Mouse (Mus musculus): ENCODE data around the gene Pip5k1c. TPM values are rescaled to one million over a fixed set of nuclear protein-coding genes. Genes with fewer than 3 reads are reported as not detected.

Pip5k1c gene
- total RNA-seq, 2 experiments from 2014 or later, result 9.6 to 10.8 TPM

DNA sequence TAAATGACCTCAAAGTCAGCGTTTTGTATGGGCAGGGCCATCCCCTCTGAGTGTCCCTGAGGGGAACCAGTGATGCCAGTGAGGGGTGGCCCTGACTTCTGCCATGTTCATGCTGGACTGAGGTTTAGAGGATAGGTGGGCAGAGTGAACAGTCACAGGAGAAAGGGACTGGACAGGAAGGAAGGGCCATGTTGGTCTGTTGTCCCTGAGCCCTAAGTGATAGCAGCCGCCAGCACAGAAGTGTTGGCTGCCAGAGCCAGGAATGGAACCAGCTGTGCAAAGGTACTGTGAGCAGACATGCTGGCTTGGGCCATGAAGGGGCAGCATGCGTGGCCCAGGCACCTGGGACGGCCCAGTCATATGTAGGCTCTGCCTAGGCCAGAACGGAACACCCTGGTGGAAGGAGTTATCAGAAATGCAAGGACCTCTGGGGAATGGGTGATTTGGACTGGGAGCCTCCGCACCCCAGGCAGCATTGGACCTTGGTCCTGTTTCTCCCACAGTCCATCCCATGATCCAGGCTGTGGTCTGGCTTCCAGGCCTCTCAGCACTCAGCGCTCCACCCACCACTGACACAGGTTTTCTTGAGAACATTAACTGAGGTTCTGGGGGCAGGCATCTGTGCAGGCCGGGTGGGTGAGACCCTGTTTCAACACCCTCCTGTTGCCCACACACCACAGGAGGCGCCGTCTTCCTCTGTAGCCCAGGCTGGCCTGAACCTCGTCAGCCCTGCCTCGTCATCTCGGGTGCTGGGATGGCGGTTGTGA, 7.0 kb downstream of the Pip5k1c start:
- ATAC-seq (replicated peaks; ENCODE audit: low FRiP score, poor library complexity, severe bottlenecking), result no peak

DNA sequence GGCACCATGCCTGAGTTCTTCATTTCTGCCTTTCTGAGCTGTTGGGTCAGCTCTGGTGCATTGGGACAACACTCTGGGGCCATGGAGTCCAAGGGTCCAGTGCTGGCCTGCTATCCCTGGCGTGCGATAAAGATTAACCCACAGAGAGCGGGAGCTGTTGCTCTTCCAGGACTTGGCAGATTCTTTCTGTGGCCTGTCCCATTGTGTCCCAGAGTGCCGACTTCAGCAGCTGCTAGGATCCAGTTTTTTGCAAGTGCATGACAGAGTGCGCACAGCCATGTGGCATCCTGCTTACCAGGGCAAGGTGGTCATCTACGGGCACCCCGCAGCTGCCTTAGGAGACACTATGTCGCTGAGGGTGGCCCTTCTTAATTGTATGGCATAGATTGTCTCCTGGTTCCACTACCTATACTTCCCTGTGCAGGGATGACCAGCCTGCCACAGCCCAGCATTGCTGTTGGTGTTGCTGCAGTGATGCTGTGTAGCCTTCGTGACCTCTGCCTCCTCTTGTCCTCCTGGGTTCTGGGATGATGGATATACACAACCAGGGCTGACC, 7.7 kb downstream of the Pip5k1c start:
- ATAC-seq (replicated peaks; ENCODE audit: low FRiP score, poor library complexity, severe bottlenecking), result no peak

DNA sequence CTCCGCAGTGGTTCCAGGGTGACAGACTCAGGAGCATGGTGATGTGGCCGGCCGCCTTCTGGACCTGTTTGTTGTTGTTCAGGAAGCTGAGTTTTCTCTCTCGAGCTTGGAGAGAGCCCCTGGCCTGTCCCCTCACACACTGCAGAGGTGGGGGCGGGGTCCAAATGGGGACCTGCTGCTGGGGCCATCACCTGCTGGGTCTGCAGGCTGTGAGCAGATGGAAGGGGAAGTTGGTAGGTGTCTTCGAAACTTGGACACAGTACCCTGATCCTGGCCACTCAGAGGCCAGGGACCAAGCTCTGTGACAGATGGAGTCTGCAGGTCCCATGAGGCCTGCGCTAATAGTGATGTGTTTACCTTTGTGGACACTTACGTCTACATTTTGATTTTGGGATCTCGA, 8.6 kb downstream of the Pip5k1c start:
- no peak for ATAC-seq (replicated peaks; ENCODE audit: low FRiP score, poor library complexity, severe bottlenecking)

DNA sequence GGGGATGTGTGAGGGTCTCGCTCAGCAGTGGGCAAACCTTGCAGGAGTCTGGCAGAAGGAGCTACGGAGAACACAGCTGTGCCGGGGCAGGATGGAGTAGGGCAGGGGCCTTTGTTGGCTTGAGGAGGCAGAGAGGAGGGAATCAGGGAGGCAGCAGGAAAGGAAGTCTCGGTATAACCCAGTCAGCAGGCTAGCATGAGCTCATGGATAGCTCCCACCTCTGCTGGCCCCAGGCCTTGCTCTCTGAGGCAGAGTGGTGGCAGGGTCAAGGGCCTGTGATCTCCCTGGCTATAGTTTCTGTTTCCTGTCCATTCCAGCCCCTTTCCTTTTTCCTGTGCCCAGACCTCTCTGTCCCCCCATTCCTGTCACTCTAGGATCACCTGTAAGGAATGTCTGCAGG, 9.5 kb downstream of the Pip5k1c start:
- no peak for ATAC-seq (replicated peaks; ENCODE audit: low FRiP score, poor library complexity, severe bottlenecking)

DNA sequence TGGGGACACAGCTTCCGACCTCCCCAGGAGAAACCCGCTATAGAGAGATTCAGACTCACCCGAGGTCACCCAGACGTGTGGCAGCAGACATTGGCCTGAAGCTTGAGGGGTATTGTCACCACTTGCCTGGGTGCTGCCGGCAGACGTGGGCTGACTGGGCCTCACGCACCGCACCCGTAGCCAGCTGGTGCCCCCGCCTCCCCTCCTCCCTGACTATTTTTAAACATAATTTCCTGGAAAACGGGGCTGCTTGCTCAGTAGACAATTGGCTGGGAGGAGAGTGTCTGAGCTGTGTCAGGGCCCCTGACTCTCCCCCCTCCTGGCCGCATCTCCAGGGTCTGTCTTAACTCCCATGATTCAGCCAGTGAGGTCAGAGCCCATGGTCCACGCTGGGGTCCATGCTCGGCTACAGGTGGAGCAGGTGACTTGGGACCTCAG, 10.0 kb downstream of the Pip5k1c start:
- no peak for ATAC-seq (replicated peaks; ENCODE audit: low FRiP score, poor library complexity, severe bottlenecking)

DNA sequence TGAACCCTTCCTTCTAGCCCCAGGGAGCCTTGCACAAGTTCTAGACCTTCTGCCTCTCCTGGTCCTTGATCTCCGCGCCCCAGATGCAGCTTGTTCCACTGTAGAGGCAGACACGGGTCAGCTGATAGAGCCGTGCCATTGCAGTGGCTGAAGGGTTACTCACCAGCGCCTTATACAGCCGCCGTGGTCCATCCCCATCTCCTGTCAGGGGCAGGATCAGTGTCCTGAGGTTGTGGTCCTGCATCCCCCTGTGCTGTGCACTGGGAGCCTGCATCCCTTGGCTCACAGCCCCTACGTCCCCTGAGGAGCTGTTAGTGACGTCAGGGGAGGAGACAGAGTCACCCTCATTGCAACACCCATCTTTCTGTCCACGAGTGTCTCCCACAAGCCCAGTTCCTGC, 10.5 kb downstream of the Pip5k1c start:
- no peak for ATAC-seq (replicated peaks; ENCODE audit: low FRiP score, poor library complexity, severe bottlenecking)

DNA sequence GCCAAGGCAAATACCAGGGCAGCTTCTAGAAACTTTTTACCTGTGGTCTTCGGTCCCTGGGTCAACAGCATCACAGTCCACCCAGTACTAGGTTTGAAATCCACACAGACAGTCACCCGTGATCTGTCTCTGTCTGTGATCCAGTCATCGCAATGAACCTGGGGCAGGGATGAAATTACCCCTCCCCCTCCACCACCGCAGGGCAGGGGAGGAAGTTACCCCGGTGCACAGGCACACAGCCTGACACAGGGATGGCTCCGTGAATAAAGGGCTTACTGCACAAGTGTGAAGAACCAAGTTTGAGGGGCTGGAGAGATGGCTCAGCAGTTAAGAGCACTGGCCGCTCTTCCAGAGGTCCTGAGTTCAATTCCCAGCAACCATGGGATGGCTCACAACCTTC, 11.0 kb downstream of the Pip5k1c start:
- no peak for ATAC-seq (replicated peaks; ENCODE audit: low FRiP score, poor library complexity, severe bottlenecking)

DNA sequence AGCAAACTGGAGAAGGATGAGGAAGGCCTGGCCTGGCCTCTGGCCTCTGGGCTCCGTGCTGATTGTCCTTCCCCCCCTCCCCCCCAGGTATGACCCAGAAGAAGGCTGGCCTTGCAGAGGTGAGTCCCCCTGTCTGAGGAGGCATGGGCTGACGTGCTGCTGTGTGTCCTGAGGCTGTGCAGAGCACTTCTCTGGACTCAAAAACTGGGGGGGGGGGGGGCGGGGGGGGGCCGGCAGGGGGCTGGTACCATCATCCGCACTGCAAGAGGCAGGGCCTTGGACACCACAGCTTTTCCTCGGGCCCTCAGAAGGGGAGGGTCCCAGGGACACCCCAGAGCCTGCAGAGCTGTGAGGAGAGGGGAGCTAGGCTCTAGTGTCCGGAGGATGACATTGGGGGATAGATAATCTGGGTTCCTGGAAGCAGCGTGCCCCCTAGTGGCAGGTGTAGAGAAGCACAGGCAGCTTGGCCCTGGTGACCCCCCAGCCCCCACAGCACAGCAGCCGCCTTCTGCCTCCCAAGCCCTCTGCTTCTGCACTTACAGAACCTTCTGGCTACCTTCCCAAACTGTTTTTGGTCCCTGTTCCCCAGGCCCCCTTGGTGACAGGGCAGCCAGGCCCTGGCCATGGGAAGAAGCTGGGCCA, 12.0 kb downstream of the Pip5k1c start:
- ATAC-seq (replicated peaks; ENCODE audit: low FRiP score, poor library complexity, severe bottlenecking), result peak; percentile 66

DNA sequence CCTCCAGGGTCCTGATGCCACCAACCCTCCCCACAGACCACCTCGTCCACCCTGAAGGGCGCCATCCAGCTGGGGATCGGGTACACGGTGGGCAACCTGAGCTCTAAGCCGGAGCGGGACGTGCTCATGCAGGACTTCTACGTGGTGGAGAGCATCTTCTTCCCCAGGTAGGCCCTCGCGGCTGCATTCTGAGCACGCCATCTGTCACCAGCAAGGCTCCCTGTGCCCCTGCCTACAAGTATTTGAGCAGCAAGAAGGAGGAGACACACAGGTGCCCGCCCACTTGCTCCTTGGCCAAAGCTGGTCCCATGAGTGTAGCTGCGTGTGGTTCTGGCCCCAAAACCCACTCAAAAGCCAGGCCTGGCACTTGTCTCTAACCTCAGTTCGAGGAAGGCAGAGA, 12.9 kb downstream of the Pip5k1c start:
- no peak for ATAC-seq (replicated peaks; ENCODE audit: low FRiP score, poor library complexity, severe bottlenecking)

DNA sequence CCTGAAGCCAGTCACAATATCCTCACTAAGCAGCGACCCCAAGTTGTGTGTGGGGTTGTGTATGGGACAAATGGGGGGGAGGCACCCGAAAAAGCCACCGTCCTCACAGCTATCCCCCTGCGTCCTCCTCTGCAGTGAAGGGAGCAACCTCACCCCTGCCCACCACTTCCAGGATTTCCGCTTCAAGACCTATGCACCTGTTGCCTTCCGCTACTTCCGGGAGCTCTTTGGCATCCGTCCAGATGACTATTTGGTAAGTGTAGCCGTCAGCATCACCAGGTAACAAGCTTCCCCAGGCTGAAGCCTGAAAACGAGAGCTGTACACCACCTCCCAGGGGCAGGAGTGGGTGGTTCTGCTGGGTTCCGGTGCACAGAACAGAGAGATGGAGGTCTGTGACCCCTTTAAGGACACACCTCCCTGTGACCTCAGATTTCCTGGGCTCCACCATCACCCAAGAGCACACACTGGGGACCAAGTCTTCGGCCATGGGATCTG, 13.5 kb downstream of the Pip5k1c start:
- no peak for ATAC-seq (replicated peaks; ENCODE audit: low FRiP score, poor library complexity, severe bottlenecking)

DNA sequence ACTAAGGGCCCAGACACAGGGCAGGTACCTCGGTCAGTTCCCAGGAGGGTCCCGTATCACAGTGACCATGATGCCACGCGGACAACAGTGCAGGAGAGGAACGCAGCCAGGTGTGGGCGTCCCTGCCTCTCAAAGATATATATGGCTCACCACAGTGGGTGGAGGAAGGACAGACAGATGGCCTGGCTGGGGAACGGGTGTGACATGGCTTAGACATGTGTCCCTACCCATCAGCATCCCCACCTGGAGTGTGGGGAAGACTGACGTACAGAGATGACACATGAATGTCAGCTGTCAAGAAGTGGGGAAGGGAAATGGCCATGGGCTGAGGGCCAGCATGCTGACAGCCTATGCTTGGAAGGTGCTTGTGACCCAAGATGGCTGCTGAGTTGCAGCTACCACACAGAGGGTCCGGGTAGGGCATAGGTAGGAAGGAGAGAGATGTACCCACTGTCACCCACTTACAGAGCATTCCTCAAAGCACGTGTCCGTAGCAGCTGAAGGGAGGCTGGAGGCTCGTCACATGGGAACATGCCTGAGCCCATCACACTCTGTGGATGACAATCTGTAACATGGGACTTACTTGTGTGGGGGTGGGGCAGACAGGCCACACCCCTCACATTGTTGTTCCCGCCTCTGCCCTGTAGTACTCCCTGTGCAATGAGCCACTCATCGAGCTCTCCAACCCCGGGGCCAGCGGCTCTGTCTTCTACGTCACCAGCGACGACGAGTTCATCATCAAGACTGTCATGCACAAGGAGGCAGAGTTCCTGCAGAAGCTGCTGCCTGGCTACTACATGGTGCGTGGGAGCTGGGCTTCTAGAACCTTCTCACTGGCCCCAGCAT, 14.3 kb downstream of the Pip5k1c start:
- no peak for ATAC-seq (replicated peaks; ENCODE audit: low FRiP score, poor library complexity, severe bottlenecking)

DNA sequence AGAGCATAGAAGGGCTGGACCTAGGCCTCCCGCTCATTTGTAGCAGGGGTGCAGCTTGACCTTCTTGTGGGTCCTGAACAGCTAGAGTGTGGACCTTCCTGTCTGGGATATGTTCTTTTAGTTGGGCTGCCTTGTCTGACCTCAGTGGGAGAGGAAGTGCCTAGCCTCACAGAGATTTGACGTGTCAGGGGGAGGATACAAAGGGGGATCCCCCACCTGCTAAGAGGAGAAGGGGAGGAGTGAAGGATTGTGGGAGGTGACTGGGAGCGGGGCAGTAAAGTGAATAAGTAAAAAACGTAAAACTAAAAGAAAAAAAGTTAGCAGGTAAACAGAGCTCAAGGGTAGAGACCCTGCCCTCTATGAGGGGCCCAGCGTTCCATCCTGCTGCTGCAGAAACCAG, 16.8 kb downstream of the Pip5k1c start:
- ATAC-seq (replicated peaks; ENCODE audit: low FRiP score, poor library complexity, severe bottlenecking), result no peak

DNA sequence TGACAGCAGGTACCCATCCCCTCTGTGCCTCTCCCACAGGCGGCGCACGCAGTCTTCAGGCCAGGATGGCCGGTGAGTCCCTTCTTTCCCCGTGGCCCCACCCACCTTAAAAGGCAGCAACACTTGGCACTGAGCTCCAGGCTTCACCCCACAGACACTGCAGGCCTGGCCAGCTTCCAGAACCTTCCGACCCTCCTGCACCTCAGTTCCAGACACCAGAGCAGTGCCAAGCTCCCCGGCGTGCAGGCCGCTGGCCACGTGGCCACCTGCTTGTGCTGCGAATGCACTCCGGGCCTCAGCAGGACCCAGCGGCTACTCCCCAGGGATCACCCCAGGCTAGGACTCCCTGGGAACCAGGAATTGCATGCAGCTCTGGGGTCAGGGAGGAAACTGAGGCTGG, 20.8 kb downstream of the Pip5k1c start:
- ATAC-seq (replicated peaks; ENCODE audit: low FRiP score, poor library complexity, severe bottlenecking), result no peak

DNA sequence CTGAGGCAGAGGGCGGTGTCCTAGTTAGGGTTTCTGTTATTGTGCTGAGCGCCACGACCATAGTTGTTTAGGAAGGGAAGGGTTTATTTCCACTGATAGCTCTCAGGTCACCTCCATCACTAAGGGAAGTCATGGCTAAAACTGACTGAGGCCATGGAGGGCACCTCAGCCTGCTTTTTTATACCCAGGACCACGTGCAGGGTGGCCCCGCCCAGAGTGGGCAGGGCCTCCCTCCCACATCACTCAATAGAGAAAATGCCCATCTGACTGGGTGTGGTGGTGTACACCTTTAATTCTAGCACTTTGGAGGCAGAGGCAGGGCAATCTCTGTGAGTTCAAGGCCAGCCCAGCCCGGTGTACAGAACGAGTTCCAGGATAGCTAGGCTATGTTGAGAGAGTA, 21.4 kb downstream of the Pip5k1c start:
- ATAC-seq (replicated peaks; ENCODE audit: low FRiP score, poor library complexity, severe bottlenecking), result no peak

DNA sequence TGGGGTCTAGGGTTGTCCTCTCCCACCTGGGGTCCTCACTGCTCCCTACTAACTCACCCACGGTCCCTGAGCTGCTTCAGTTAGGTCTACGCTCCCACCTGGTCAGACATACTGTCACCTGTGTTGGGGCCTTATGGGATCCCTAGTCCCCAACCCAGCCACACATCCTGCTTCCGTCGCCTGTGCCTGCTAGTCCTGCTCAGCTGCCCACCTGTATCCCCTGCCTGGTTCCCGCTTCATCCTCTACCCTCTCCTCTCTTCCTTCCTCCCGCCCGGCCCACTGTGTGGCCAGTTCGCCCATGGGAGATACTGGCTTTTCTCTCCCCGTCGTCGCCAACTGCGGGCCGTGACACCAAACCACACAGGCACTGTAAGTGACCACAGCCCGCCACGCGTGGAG, 22.8 kb downstream of the Pip5k1c start:
- no peak for ATAC-seq (replicated peaks; ENCODE audit: low FRiP score, poor library complexity, severe bottlenecking)

DNA sequence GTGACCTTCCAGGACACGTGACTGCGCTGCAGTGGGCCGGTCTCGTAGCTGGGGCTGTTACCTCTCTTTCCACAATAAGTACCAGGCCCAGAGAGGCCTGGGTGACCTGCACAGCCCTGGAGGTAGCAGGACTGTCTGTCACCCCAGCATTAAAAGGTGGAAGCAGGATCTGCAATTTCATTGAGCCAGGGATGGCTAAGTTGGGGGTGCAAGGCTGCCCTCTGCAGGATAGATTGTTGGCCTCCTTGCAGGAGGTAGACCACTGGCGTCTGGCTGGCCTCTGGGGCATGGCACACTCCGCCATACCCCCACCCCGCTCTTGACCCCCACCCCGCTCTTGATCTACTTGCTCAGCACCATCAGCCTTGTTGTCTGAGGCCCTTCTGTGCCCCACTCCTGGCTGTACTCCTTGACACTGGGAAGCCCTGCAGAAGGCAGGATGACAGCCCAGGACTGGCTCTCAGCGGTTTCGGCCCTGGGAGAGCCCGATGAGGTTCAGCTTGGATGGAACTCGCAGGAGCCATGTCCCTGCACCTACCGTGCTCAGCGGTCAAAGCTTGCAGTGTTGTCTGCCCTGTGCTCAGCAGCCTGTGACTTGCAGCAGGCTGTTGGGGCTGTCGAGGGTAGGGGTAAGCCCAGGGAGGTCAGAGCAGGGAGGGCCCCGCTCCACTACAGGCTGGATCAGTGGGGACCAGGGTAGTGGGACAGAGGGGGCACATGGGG, 23.7 kb downstream of the Pip5k1c start:
- ATAC-seq (replicated peaks; ENCODE audit: low FRiP score, poor library complexity, severe bottlenecking), result no peak

DNA sequence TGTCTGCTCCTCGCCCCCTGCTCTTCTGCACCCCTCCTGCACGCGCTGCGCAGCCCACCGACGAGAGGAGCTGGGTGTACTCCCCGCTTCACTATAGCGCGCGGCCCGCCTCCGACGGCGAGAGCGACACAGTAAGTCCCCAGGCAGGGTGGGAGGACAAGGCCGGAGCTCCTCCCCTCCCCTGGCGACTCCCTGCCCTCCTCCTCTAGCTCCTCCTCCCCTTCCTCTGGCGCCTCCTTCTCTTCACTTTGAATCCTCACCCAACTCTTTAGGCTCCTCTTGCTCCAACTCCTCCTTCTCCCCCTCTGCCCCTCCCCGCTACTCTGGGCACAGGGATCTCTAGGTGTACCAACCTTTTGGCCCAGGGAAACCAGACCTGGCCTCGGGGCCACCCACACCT, 24.5 kb downstream of the Pip5k1c start:
- ATAC-seq (replicated peaks; ENCODE audit: low FRiP score, poor library complexity, severe bottlenecking), result no peak

DNA sequence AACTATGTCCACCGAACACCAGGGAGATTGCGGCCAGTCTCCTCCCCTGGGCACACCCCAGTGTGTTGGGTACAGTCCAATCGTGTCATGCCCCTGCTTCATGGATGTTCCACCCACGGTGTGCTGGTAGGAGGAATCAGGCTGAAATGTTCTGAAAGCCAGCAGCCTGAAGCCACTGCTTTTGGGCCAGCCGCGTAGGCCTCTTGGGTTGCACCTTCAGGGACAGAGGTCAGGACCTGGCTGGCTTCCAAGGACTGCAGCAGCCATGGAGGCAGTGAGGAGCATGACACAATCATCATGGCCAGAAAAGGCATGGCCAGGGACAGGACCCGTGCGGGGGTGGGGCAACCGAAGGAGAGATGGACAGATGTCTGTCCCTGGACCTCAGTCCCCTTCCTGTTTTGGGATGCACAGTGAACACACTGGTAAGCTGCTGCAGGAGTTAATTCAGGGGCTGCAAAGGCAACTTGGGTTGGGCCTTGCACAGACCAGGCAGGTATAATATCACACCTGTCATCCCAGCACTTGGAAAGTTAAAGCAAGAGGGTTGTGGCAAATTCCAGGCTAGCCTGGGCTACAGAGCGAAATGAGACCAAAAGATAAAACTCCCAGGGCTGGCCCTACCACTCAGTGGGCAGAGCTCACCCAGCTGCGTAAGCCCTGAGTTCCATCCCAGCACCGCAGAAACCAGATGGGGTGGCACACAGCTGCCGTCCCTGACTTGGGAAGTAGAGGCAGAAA, 26.0 kb downstream of the Pip5k1c start:
- no peak for ATAC-seq (replicated peaks; ENCODE audit: low FRiP score, poor library complexity, severe bottlenecking)

DNA sequence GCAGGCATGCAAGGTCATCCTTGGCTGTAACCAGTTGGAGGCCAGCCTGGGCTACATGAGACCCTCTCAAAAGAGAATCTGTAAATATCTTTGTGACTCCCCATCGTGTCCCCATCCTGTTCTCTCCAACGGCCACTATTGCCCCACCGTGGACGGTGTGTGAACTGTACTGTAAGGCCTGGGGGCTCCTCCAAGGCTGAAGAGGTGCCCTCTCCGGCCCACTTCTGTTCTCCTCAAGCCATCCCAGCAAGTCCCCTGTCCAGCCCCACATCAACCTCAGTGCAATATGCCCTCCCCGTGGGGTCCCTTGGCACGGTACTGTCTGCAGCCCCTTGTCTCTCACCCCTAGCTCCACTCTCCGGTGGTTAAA, 26.6 kb downstream of the Pip5k1c start:
- ATAC-seq (replicated peaks; ENCODE audit: low FRiP score, poor library complexity, severe bottlenecking), result no peak
